Mouse (Mus musculus): ENCODE measurements around the gene Ccdc24. TPM values are rescaled to one million over a fixed set of nuclear protein-coding genes. Genes with fewer than 3 reads are reported as not detected.

Gene Ccdc24
- polyA plus RNA-seq, 1 experiment from 2014 or later: 2.2 TPM

GRCm38 (mm10) chr4:117912131-117912561, 39.8 kb upstream of the Ccdc24 start:
- Histone ChIP-seq H3K9me3 (replicated peaks) (no peaks in the 10 kb centered on the region), H3K27ac (replicated peaks) (no peak overlapping the region), H3K27me3 (ENCODE audit: low read depth, poor library complexity, severe bottlenecking) (no peaks in the 10 kb centered on the region), H3K4me3 (0 out of 2 replicates have a peak overlapping the region, but pooled peaks have one; percentile 11), H3K4me1 (peaks cover 66% of the 10 kb centered on the region), H3K36me3 (peaks cover 52% of the 10 kb centered on the region)
- no peak for DNase-seq (ENCODE audit: low spot score)
- WGBS: 94% methylated on average over 13 of the region's 13 CpGs

GRCm38 (mm10) chr4:117908834-117909453, 36.6 kb upstream of the Ccdc24 start:
- WGBS: 80% methylated on average over 8 of the region's 8 CpGs

GRCm38 (mm10) chr4:117906196-117906595, 33.8 kb upstream of the Ccdc24 start:
- H3K9me3 ChIP-seq (replicated peaks): no peaks in the 10 kb centered on the region
- no peak for DNase-seq (ENCODE audit: low spot score)
- no peak overlapping the region for H3K4me3 ChIP-seq
- H3K4me1 ChIP-seq: peaks cover 24% of the 10 kb centered on the region
- H3K27me3 ChIP-seq (ENCODE audit: low read depth, poor library complexity, severe bottlenecking): no peaks in the 10 kb centered on the region
- no peak overlapping the region for H3K27ac ChIP-seq (replicated peaks)
- peaks cover 95% of the 10 kb centered on the region for H3K36me3 ChIP-seq
- WGBS: 95% methylated on average over 3 of the region's 3 CpGs

More at GRCm38 (mm10) chr4:117908834-117909453, 36.6 kb upstream of the Ccdc24 start:
- H3K36me3 ChIP-seq: peaks cover 80% of the 10 kb centered on the region
- H3K27ac ChIP-seq (replicated peaks): 0 out of 2 replicates have a peak overlapping the region, but pooled peaks have one; percentile 20
- peak overlapping the region; percentile 25; the same call in 1 of the 2 replicates for H3K4me3 ChIP-seq
- H3K4me1 ChIP-seq: peaks cover 49% of the 10 kb centered on the region
- DNase-seq (ENCODE audit: low spot score): no peak
- H3K27me3 ChIP-seq (ENCODE audit: low read depth, poor library complexity, severe bottlenecking): no peaks in the 10 kb centered on the region
- H3K9me3 ChIP-seq (replicated peaks): no peaks in the 10 kb centered on the region

- WGBS: 94% methylated on average over 8 of the region's 8 CpGs
- no peak for DNase-seq (ENCODE audit: low spot score)
- H3K9me3 ChIP-seq (replicated peaks): no peaks in the 10 kb centered on the region
- H3K27me3 ChIP-seq (ENCODE audit: low read depth, poor library complexity, severe bottlenecking): no peaks in the 10 kb centered on the region
- H3K4me3 ChIP-seq: no peak overlapping the region
- peaks cover 19% of the 10 kb centered on the region for H3K4me1 ChIP-seq
- H3K36me3 ChIP-seq: peaks cover 95% of the 10 kb centered on the region
- H3K27ac ChIP-seq (replicated peaks): no peak overlapping the region
These were observed 32.4 kb upstream of the Ccdc24 start for GRCm38 (mm10) chr4:117904761-117905160.

GRCm38 (mm10) chr4:117904094-117904493, 31.7 kb upstream of the Ccdc24 start:
- H3K27me3 ChIP-seq (ENCODE audit: low read depth, poor library complexity, severe bottlenecking): no peaks in the 10 kb centered on the region
- 91% methylated on average over 10 of the region's 10 CpGs for WGBS
- H3K27ac ChIP-seq (replicated peaks): no peak overlapping the region
- DNase-seq (ENCODE audit: low spot score): no peak
- H3K4me3 ChIP-seq: no peak overlapping the region
- H3K36me3 ChIP-seq: peaks cover 95% of the 10 kb centered on the region
- peaks cover 12% of the 10 kb centered on the region for H3K4me1 ChIP-seq
- no peaks in the 10 kb centered on the region for H3K9me3 ChIP-seq (replicated peaks)

GRCm38 (mm10) chr4:117898111-117898510, 25.8 kb upstream of the Ccdc24 start:
- no peak for DNase-seq (ENCODE audit: low spot score)
- WGBS: 83% methylated on average over 3 of the region's 3 CpGs

GRCm38 (mm10) chr4:117896031-117896430, 23.7 kb upstream of the Ccdc24 start:
- 96% methylated on average over 6 of the region's 6 CpGs for WGBS
- peaks cover 11% of the 10 kb centered on the region for H3K4me1 ChIP-seq
- H3K36me3 ChIP-seq: peaks cover 73% of the 10 kb centered on the region

More at GRCm38 (mm10) chr4:117898111-117898510, 25.8 kb upstream of the Ccdc24 start:
- Histone ChIP-seq H3K27me3 (ENCODE audit: low read depth, poor library complexity, severe bottlenecking) (no peaks in the 10 kb centered on the region), H3K27ac (replicated peaks) (no peak overlapping the region), H3K36me3 (peaks cover 93% of the 10 kb centered on the region), H3K9me3 (replicated peaks) (no peaks in the 10 kb centered on the region), H3K4me3 (no peak overlapping the region), H3K4me1 (no peaks in the 10 kb centered on the region)

GRCm38 (mm10) chr4:117895339-117895738, 23.0 kb upstream of the Ccdc24 start:
- H3K4me1 ChIP-seq: peaks cover 18% of the 10 kb centered on the region
- H3K9me3 ChIP-seq (replicated peaks): no peaks in the 10 kb centered on the region
- no peak overlapping the region for H3K27ac ChIP-seq (replicated peaks)
- no peak overlapping the region for H3K4me3 ChIP-seq
- no peak for DNase-seq (ENCODE audit: low spot score)
- WGBS: 84% methylated on average over 7 of the region's 7 CpGs
- H3K36me3 ChIP-seq: peaks cover 69% of the 10 kb centered on the region
- H3K27me3 ChIP-seq (ENCODE audit: low read depth, poor library complexity, severe bottlenecking): no peaks in the 10 kb centered on the region

More at GRCm38 (mm10) chr4:117896031-117896430, 23.7 kb upstream of the Ccdc24 start:
- H3K27me3 ChIP-seq (ENCODE audit: low read depth, poor library complexity, severe bottlenecking): no peaks in the 10 kb centered on the region
- H3K9me3 ChIP-seq (replicated peaks): no peaks in the 10 kb centered on the region
- no peak overlapping the region for H3K4me3 ChIP-seq
- H3K27ac ChIP-seq (replicated peaks): no peak overlapping the region
- no peak for DNase-seq (ENCODE audit: low spot score)

GRCm38 (mm10) chr4:117894601-117895000, 22.2 kb upstream of the Ccdc24 start:
- 90% methylated on average over 8 of the region's 8 CpGs for WGBS
- Histone ChIP-seq H3K36me3 (peaks cover 69% of the 10 kb centered on the region), H3K4me3 (no peak overlapping the region), H3K27ac (replicated peaks) (no peak overlapping the region), H3K27me3 (ENCODE audit: low read depth, poor library complexity, severe bottlenecking) (no peaks in the 10 kb centered on the region), H3K9me3 (replicated peaks) (no peaks in the 10 kb centered on the region), H3K4me1 (peaks cover 19% of the 10 kb centered on the region)
- no peak for DNase-seq (ENCODE audit: low spot score)

- H3K4me1 ChIP-seq: peaks cover 19% of the 10 kb centered on the region
- no peaks in the 10 kb centered on the region for H3K9me3 ChIP-seq (replicated peaks)
- H3K4me3 ChIP-seq: no peak overlapping the region
- no peaks in the 10 kb centered on the region for H3K27me3 ChIP-seq (ENCODE audit: low read depth, poor library complexity, severe bottlenecking)
- H3K27ac ChIP-seq (replicated peaks): no peak overlapping the region
- H3K36me3 ChIP-seq: peaks cover 64% of the 10 kb centered on the region
- peak; percentile 46 for DNase-seq (ENCODE audit: low spot score)
- WGBS: 25% methylated on average over 9 of the region's 9 CpGs
These were observed 21.0 kb upstream of the Ccdc24 start for GRCm38 (mm10) chr4:117893376-117893775.

GRCm38 (mm10) chr4:117891738-117892161, 19.4 kb upstream of the Ccdc24 start, which contains the start of gene Dph2:
TSS of gene Dph2 (minus strand) at chr4:117892032.
- Histone ChIP-seq H3K27ac (replicated peaks) (peak within 1 kb of the TSS; percentile 46; the same call in 1 of the 2 replicates), H3K9me3 (replicated peaks) (no peaks in the 10 kb centered on the region), H3K4me1 (peaks cover 28% of the 10 kb centered on the region), H3K4me3 (peak within 1 kb of the TSS; percentile 64), H3K36me3 (peaks cover 47% of the 10 kb centered on the region), H3K27me3 (ENCODE audit: low read depth, poor library complexity, severe bottlenecking) (no peaks in the 10 kb centered on the region)
- under 1% methylated on average over 21 of the region's 21 CpGs for WGBS
- DNase-seq (ENCODE audit: low spot score): peak; percentile 81

GRCm38 (mm10) chr4:117890750-117891149, 18.4 kb upstream of the Ccdc24 start:
- Histone ChIP-seq H3K36me3 (peaks cover 41% of the 10 kb centered on the region), H3K4me3 (peak overlapping the region; percentile 64)
- WGBS: 50% methylated on average over 8 of the region's 8 CpGs

GRCm38 (mm10) chr4:117890031-117890430, 17.7 kb upstream of the Ccdc24 start:
- WGBS: 89% methylated on average over 14 of the region's 14 CpGs
- Histone ChIP-seq H3K27me3 (ENCODE audit: low read depth, poor library complexity, severe bottlenecking) (no peaks in the 10 kb centered on the region), H3K4me3 (peak overlapping the region; percentile 64; the same call in 1 of the 2 replicates), H3K4me1 (peaks cover 44% of the 10 kb centered on the region), H3K9me3 (replicated peaks) (no peaks in the 10 kb centered on the region), H3K36me3 (peaks cover 41% of the 10 kb centered on the region), H3K27ac (replicated peaks) (no peak overlapping the region)
- DNase-seq (ENCODE audit: low spot score): no peak

More at GRCm38 (mm10) chr4:117890750-117891149, 18.4 kb upstream of the Ccdc24 start:
- no peak for DNase-seq (ENCODE audit: low spot score)
- no peaks in the 10 kb centered on the region for H3K9me3 ChIP-seq (replicated peaks)
- no peak overlapping the region for H3K27ac ChIP-seq (replicated peaks)
- no peaks in the 10 kb centered on the region for H3K27me3 ChIP-seq (ENCODE audit: low read depth, poor library complexity, severe bottlenecking)
- H3K4me1 ChIP-seq: peaks cover 38% of the 10 kb centered on the region
